In genomic region chr7:126178804-126179203, GRCm38 (mm10) we compare ENCODE assay signal across 21 mouse cellular contexts. TPM values are rescaled to one million over a fixed set of nuclear protein-coding genes. Genes with fewer than 3 reads are reported as not detected.
A peak's percentile ranks its signal among the peaks of the same experiment; 100 is the strongest.
DNase-seq lines count a peak whose midpoint lies in the region; ATAC-seq and TF ChIP-seq lines count a peak whose summit lies in the region.
"Had no signal": no experiment of that assay in that cellular context is flagged by ENCODE, and none has a peak within 500 bp of the region (broad histone marks: within the 10 kb centered on the region; RNA-seq: fewer than 3 reads in every experiment).

No protein-coding gene starts in this region.

- H3K9ac ChIP-seq in midbrain, embryonic 11.5 days (ENCODE audit: low read length): no peak overlapping the region
- H3K9ac ChIP-seq in midbrain, postnatal 0 days (replicated peaks; ENCODE audit: low read length, poor library complexity, severe bottlenecking): no peak overlapping the region
- H3K9ac ChIP-seq in hindbrain, embryonic 12.5 days: no peak overlapping the region
- H3K9ac ChIP-seq in intestine, embryonic 15.5 days: no peak overlapping the region
- H3K9ac ChIP-seq: embryonic facial prominence, embryonic 13.5 days; forebrain, embryonic 12.5 days; forebrain, postnatal 0 days; hindbrain, embryonic 15.5 days had no signal

- H3K36me3 ChIP-seq in midbrain, embryonic 11.5 days (ENCODE audit: control insufficient read depth, insufficient read depth, low read length): 0 out of 2 replicates have a peak, but pooled peaks cover 2% of the 10 kb centered on the region
- no peaks in the 10 kb centered on the region for H3K36me3 ChIP-seq in midbrain, postnatal 0 days (ENCODE audit: insufficient read depth, low read length)
- no peaks in the 10 kb centered on the region; the same call in 1 of the 2 replicates for H3K36me3 ChIP-seq in hindbrain, embryonic 12.5 days
- no peaks in the 10 kb centered on the region; the same call in 1 of the 2 replicates for H3K36me3 ChIP-seq in intestine, embryonic 15.5 days
- H3K36me3 ChIP-seq: embryonic facial prominence, embryonic 13.5 days; forebrain, embryonic 12.5 days; hindbrain, embryonic 15.5 days had no signal

- H3K27ac ChIP-seq in midbrain, embryonic 11.5 days (ENCODE audit: low read depth, low read length): no peak overlapping the region
- H3K27ac ChIP-seq in midbrain, postnatal 0 days (ENCODE audit: low read depth, low read length): no peak overlapping the region
- no peak overlapping the region for H3K27ac ChIP-seq in hindbrain, embryonic 12.5 days
- no peak overlapping the region for H3K27ac ChIP-seq in intestine, embryonic 15.5 days
- H3K27ac ChIP-seq: embryonic facial prominence, embryonic 13.5 days; forebrain, embryonic 12.5 days; hindbrain, embryonic 10.5 days; hindbrain, embryonic 15.5 days had no signal

- no peaks in the 10 kb centered on the region; the same call in none of the 2 replicates for H3K4me1 ChIP-seq in midbrain, embryonic 11.5 days (ENCODE audit: control insufficient read depth, insufficient read depth, low read length)
- H3K4me1 ChIP-seq in midbrain, postnatal 0 days (ENCODE audit: insufficient read depth, low read length): 0 out of 2 replicates have a peak, but pooled peaks cover 5% of the 10 kb centered on the region
- peaks cover 19% of the 10 kb centered on the region for H3K4me1 ChIP-seq in hindbrain, embryonic 12.5 days
- H3K4me1 ChIP-seq in intestine, embryonic 15.5 days (replicated peaks): peaks cover 17% of the 10 kb centered on the region

- no peak for TF ChIP-seq CTCF in midbrain, postnatal 0 days (IDR thresholded peaks at IDR 0.05)

- no peaks in the 10 kb centered on the region for H3K9me3 ChIP-seq in midbrain, embryonic 11.5 days (ENCODE audit: control insufficient read depth, low read length)
- H3K9me3 ChIP-seq in midbrain, postnatal 0 days (ENCODE audit: low read length): no peaks in the 10 kb centered on the region
- H3K9me3 ChIP-seq in hindbrain, embryonic 12.5 days (replicated peaks): no peaks in the 10 kb centered on the region
- H3K9me3 ChIP-seq in intestine, embryonic 15.5 days: no peaks in the 10 kb centered on the region
- H3K9me3 ChIP-seq: embryonic facial prominence, embryonic 13.5 days; forebrain, embryonic 12.5 days; hindbrain, embryonic 10.5 days; hindbrain, embryonic 15.5 days had no signal

- H3K4me2 ChIP-seq in midbrain, embryonic 11.5 days: no peak overlapping the region
- H3K4me2 ChIP-seq in midbrain, postnatal 0 days (ENCODE audit: low read depth, low read length, poor library complexity, severe bottlenecking): no peak overlapping the region
- no peak overlapping the region for H3K4me2 ChIP-seq in hindbrain, embryonic 12.5 days (replicated peaks)
- H3K4me2 ChIP-seq in intestine, embryonic 15.5 days (replicated peaks): no peak overlapping the region
- H3K4me2 ChIP-seq: embryonic facial prominence, embryonic 13.5 days; forebrain, embryonic 12.5 days; hindbrain, embryonic 15.5 days had no signal

- DNase-seq in midbrain, embryonic 11.5 days (ENCODE audit: low spot score, missing footprints): peak; percentile 56
- DNase-seq in midbrain, postnatal 0 days (ENCODE audit: low spot score): no peak
- DNase-seq in brain, adult 2 months (ENCODE audit: low read depth, low spot score): peak; percentile 31
- no peak for DNase-seq in neural tube, embryonic 10.5 days (ENCODE audit: extremely low spot score, low spot score)
- DNase-seq: adrenal gland, adult 8-10 months; cerebellum, adult 11 months; cerebellum, adult 9-11 months; cerebellum, postnatal 36 days; forebrain, postnatal 0 days; gastrocnemius, postnatal 14 days; heart, postnatal 14 days; kidney, adult 18-20 months had no signal

- no peak for ATAC-seq in midbrain, embryonic 11.5 days (ENCODE audit: low FRiP score)
- no peak for ATAC-seq in midbrain, postnatal 0 days (ENCODE audit: low FRiP score)
- ATAC-seq in CD4-positive, CD25-positive, alpha-beta regulatory T cell, adult 4 months: peak; percentile 81
- no peak for ATAC-seq in hindbrain, embryonic 12.5 days (ENCODE audit: low FRiP score)
- no peak for ATAC-seq in intestine, embryonic 15.5 days
- ATAC-seq: forebrain, postnatal 0 days; Patski had no signal

- no peaks in the 10 kb centered on the region for H3K27me3 ChIP-seq in midbrain, embryonic 11.5 days (ENCODE audit: control insufficient read depth, insufficient read depth, low read length)
- H3K27me3 ChIP-seq in midbrain, postnatal 0 days (ENCODE audit: insufficient read depth, low read length): no peaks in the 10 kb centered on the region
- H3K27me3 ChIP-seq in hindbrain, embryonic 12.5 days: no peaks in the 10 kb centered on the region
- H3K27me3 ChIP-seq in intestine, embryonic 15.5 days (replicated peaks): no peaks in the 10 kb centered on the region
- H3K27me3 ChIP-seq: CH12.LX; embryonic facial prominence, embryonic 13.5 days; forebrain, embryonic 12.5 days; hindbrain, embryonic 15.5 days; Patski had no signal

- no peak overlapping the region for H3K4me3 ChIP-seq in midbrain, embryonic 11.5 days (ENCODE audit: low read depth, low read length)
- no peak overlapping the region for H3K4me3 ChIP-seq in midbrain, postnatal 0 days (ENCODE audit: low read depth, low read length)
- H3K4me3 ChIP-seq in hindbrain, embryonic 12.5 days: no peak overlapping the region
- H3K4me3 ChIP-seq in intestine, embryonic 15.5 days (replicated peaks): no peak overlapping the region
- H3K4me3 ChIP-seq: embryonic facial prominence, embryonic 13.5 days; forebrain, embryonic 12.5 days; hindbrain, embryonic 10.5 days; hindbrain, embryonic 15.5 days had no signal

RNA-seq across cellular contexts. Expression of gene Xpo6, which starts 21.5 kb away (rescaled TPM):
- polyA plus RNA-seq in midbrain, embryonic 11.5 days (2014; fragmentation: Nextera tagmentation; extraction: Ambion mirVana): 56.2 TPM in 2 replicates
- total RNA-seq in midbrain, postnatal 0 days (2014; rRNA removed): 117 and 157 TPM in 2 replicates
- polyA plus RNA-seq in midbrain, postnatal 0 days (2015; fragmentation: Nextera tagmentation; extraction: Ambion mirVana): 45.1 and 46.9 TPM in 2 replicates
- polyA plus RNA-seq in CD4-positive, CD25-positive, alpha-beta regulatory T cell, adult 4 months (2017; shearing (Covaris generic)): 100 to 1,000 TPM; 117 to 126 TPM
- polyA plus RNA-seq in hindbrain, embryonic 12.5 days (2016; fragmentation: Nextera tagmentation; extraction: Ambion mirVana): 67.9 and 79.0 TPM in 2 replicates
- polyA plus RNA-seq in intestine, embryonic 15.5 days (2015; fragmentation: Nextera tagmentation; extraction: Ambion mirVana): 37.4 and 39.8 TPM in 2 replicates

Comparison
In these comparisons a context has a peak if more than half of its experiments do, and no peak if none do; other contexts are left out.
1. DNase-seq: peak in midbrain, embryonic 11.5 days (single experiment) and brain, adult 2 months (single experiment); none in midbrain, postnatal 0 days (single experiment) and neural tube, embryonic 10.5 days (single experiment).